Mouse (Mus musculus) bone marrow, adult 2 months (tissue): ENCODE measurements around the gene Best3.

Experiments
- CTCF ChIP-seq: fragments of 200-500 bp; IDR thresholded peaks from 2 replicates; pipeline ENCODE4 v1.5.1; 2011; ENCODE audit warnings: low read length, control low read depth; ENCODE audit not compliant: control insufficient read depth, insufficient read depth
- POLR2A ChIP-seq: fragments of 200-500 bp; IDR thresholded peaks from 2 replicates; pipeline ENCODE4 v1.6.1; 2011; ENCODE audit warnings: low read depth, mild to moderate bottlenecking, control low read depth, low read length, borderline replicate concordance; ENCODE audit not compliant: control insufficient read depth

DNA sequence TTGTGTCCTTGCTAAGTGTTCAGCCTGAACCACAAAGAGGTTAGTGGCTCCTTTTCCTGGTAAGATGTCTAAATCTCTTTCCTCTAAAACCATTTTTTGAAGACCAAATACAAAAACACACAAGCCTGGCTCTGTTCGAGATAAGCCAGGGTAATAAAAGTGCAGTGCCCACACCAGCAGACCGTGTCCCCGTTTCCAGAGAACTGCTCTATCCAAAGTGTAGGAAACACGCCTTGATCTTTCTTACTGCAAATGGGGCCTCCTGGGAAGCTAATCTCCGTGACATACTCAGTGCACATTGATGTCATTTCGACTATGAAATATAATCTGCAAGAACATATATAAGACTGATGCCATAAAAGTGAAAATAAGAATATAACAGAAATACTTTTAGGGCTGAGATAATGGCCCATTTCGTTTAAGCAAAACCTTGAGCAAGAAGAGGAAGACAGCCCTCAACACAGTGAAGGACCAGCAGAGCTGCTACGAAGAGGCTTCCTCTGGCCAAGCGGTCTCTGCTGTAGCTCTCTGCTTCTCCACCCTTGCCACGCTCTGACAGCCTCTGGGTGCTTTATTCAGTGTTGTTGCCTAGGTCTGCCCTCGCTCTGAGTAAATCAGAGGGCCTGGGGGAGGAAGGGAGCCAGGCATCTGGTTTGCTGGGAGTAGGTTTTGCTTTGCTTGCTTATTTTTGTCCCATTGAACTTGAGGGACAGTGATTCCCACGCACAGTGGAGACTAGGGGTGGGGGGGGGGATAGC is 19.8 kb downstream of the Best3 start:
- no peak for TF ChIP-seq CTCF
- no peak for TF ChIP-seq POLR2A
